Mouse (Mus musculus) forebrain, embryonic 10.5 days (tissue): ENCODE results near the gene B4galt4. TPM values are rescaled to one million over a fixed set of nuclear protein-coding genes. Genes with fewer than 3 reads are reported as not detected.
"Not testable (repeated sequence)": the region's sequence is repeated elsewhere in the genome, so short reads cannot be mapped to it uniquely, and the experiment has no call there.

Source experiments
- DNase-seq: peaks from one replicate; pipeline ENCODE4 v3.0.0-alpha.2; 2017; ENCODE audit warnings: low spot score; ENCODE audit errors: extremely low spot score
- H3K27ac ChIP-seq: fragments of 300-500 bp; sonication (generic); 2 replicates; pipeline ENCODE4 v1.5.1; 2016; ENCODE audit warnings: mild to moderate bottlenecking
- H3K27me3 ChIP-seq: fragments of 300-500 bp; sonication (generic); 2 replicates; pipeline ENCODE4 v1.6.1; 2016; ENCODE audit warnings: mild to moderate bottlenecking; ENCODE audit not compliant: poor library complexity, severe bottlenecking
- H3K36me3 ChIP-seq: fragments of 300-500 bp; sonication (generic); replicated peaks from 2 replicates; pipeline ENCODE4 v1.6.1; 2016; ENCODE audit warnings: mild to moderate bottlenecking, moderate library complexity
- H3K4me1 ChIP-seq: fragments of 300-500 bp; sonication (generic); 2 replicates; pipeline ENCODE4 v1.6.1; 2016
- H3K4me3 ChIP-seq: fragments of 300-500 bp; sonication (generic); 2 replicates; pipeline ENCODE4 v1.5.1; 2016; ENCODE audit warnings: mild to moderate bottlenecking, moderate library complexity
- H3K9me3 ChIP-seq: fragments of 300-500 bp; sonication (generic); 2 replicates; pipeline ENCODE4 v1.6.1; 2016; ENCODE audit warnings: mild to moderate bottlenecking, moderate library complexity
- WGBS: fragments of 180-500 bp; shearing (Covaris S2); methylation state at CpG from one replicate; pipeline ENCODE4 v1.1.7; 2016; 5-methylcytosine and 5-hydroxymethylcytosine counted together
- polyA plus RNA-seq: library from polyadenylated mRNA; unstranded; fragments of >200 nt; fragmentation: Nextera tagmentation; extraction: Ambion mirVana; gene quantifications from 2 replicates; pipeline ENCODE4 v1.2.1, GENCODE M21; 2016

B4galt4 gene
- polyA plus RNA-seq, 1 experiment from 2014 or later, result 27.1 TPM

- 6% methylated on average over 12 of the region's 12 CpGs for WGBS
- H3K4me3 ChIP-seq, result peak overlapping the region; percentile 76
- DNase-seq, result peak; percentile 30
- no peaks in the 10 kb centered on the region for H3K36me3 ChIP-seq
- peak overlapping the region; percentile 90 for H3K27ac ChIP-seq
- H3K4me1 ChIP-seq, result peaks cover 27% of the 10 kb centered on the region
- peaks cover 30% of the 10 kb centered on the region for H3K27me3 ChIP-seq
- no peaks in the 10 kb centered on the region for H3K9me3 ChIP-seq
These were observed 30.0 kb upstream of the B4galt4 start for GRCm38 (mm10) chr16:38712105-38712504.

- under 1% methylated on average over 73 of the region's 74 CpGs for WGBS
- H3K27ac ChIP-seq, result peak within 1 kb of the TSS; percentile 90
These were observed 29.3 kb upstream of the B4galt4 start, which contains the start of gene Arhgap31 for GRCm38 (mm10) chr16:38712581-38713403. Arhgap31 (minus strand) TSS chr16:38713274.

GRCm38 (mm10) chr16:38713404-38714258, 28.4 kb upstream of the B4galt4 start:
- no peak for DNase-seq

More at GRCm38 (mm10) chr16:38712581-38713403, 29.3 kb upstream of the B4galt4 start, which contains the start of gene Arhgap31:
- no peaks in the 10 kb centered on the region for H3K9me3 ChIP-seq
- peak; percentile 77 for DNase-seq
- H3K36me3 ChIP-seq, result no peaks in the 10 kb centered on the region
- H3K27me3 ChIP-seq, result peaks cover 30% of the 10 kb centered on the region
- H3K4me1 ChIP-seq, result peaks cover 27% of the 10 kb centered on the region
- peak within 1 kb of the TSS; percentile 76 for H3K4me3 ChIP-seq

GRCm38 (mm10) chr16:38714259-38714526, 27.9 kb upstream of the B4galt4 start:
- H3K4me3 ChIP-seq, H3K9me3 ChIP-seq, H3K36me3 ChIP-seq, DNase-seq, H3K27ac ChIP-seq: not testable (repeated sequence)
- Histone ChIP-seq H3K4me1 (peaks cover 27% of the 10 kb centered on the region), H3K27me3 (peaks cover 30% of the 10 kb centered on the region)
- WGBS, result 63% methylated on average over 11 of the region's 12 CpGs

More at GRCm38 (mm10) chr16:38713404-38714258, 28.4 kb upstream of the B4galt4 start:
- Histone ChIP-seq H3K4me1 (peaks cover 27% of the 10 kb centered on the region), H3K4me3 (peak overlapping the region; percentile 76), H3K27me3 (peaks cover 30% of the 10 kb centered on the region), H3K9me3 (no peaks in the 10 kb centered on the region), H3K27ac (peak overlapping the region; percentile 90), H3K36me3 (no peaks in the 10 kb centered on the region)
- 28% methylated on average over 17 of the region's 17 CpGs for WGBS

GRCm38 (mm10) chr16:38721377-38721776, 20.7 kb upstream of the B4galt4 start:
- WGBS, result 97% methylated on average over 8 of the region's 9 CpGs

GRCm38 (mm10) chr16:38724256-38724655, 17.8 kb upstream of the B4galt4 start:
- Histone ChIP-seq H3K4me3 (no peak overlapping the region), H3K36me3 (no peaks in the 10 kb centered on the region), H3K27me3 (no peaks in the 10 kb centered on the region), H3K27ac (0 out of 2 replicates have a peak overlapping the region, but pooled peaks have one; percentile 35), H3K9me3 (no peaks in the 10 kb centered on the region), H3K4me1 (no peaks in the 10 kb centered on the region)
- 84% methylated on average over 8 of the region's 8 CpGs for WGBS
- DNase-seq, result peak; percentile 9

More at GRCm38 (mm10) chr16:38721377-38721776, 20.7 kb upstream of the B4galt4 start:
- no peaks in the 10 kb centered on the region for H3K4me1 ChIP-seq
- DNase-seq, result no peak
- no peak overlapping the region for H3K27ac ChIP-seq
- no peaks in the 10 kb centered on the region for H3K36me3 ChIP-seq
- no peaks in the 10 kb centered on the region for H3K9me3 ChIP-seq
- H3K27me3 ChIP-seq, result no peaks in the 10 kb centered on the region
- no peak overlapping the region for H3K4me3 ChIP-seq

GRCm38 (mm10) chr16:38724974-38725373, 17.1 kb upstream of the B4galt4 start:
- Histone ChIP-seq H3K9me3 (no peaks in the 10 kb centered on the region), H3K27ac (0 out of 2 replicates have a peak overlapping the region, but pooled peaks have one; percentile 35), H3K27me3 (no peaks in the 10 kb centered on the region), H3K36me3 (no peaks in the 10 kb centered on the region), H3K4me1 (no peaks in the 10 kb centered on the region), H3K4me3 (no peak overlapping the region)
- WGBS, result 76% methylated on average over 13 of the region's 13 CpGs
- DNase-seq, result peak; percentile 13

- Histone ChIP-seq H3K27me3 (no peaks in the 10 kb centered on the region), H3K4me3 (no peak overlapping the region), H3K9me3 (no peaks in the 10 kb centered on the region), H3K36me3 (no peaks in the 10 kb centered on the region), H3K4me1 (no peaks in the 10 kb centered on the region), H3K27ac (no peak overlapping the region)
- DNase-seq, result peak; percentile 9
- 93% methylated on average over 15 of the region's 15 CpGs for WGBS
These were observed 13.4 kb upstream of the B4galt4 start for GRCm38 (mm10) chr16:38728576-38729132.

- Histone ChIP-seq H3K27me3 (no peaks in the 10 kb centered on the region), H3K4me1 (no peaks in the 10 kb centered on the region), H3K36me3 (no peaks in the 10 kb centered on the region), H3K9me3 (no peaks in the 10 kb centered on the region), H3K27ac (no peak overlapping the region), H3K4me3 (no peak overlapping the region)
- 90% methylated on average over 6 of the region's 6 CpGs for WGBS
- DNase-seq, result peak; percentile 8
These were observed 12.9 kb upstream of the B4galt4 start for GRCm38 (mm10) chr16:38729139-38729538.

GRCm38 (mm10) chr16:38729610-38730288, 12.3 kb upstream of the B4galt4 start:
- H3K27me3 ChIP-seq, result no peaks in the 10 kb centered on the region
- H3K27ac ChIP-seq, result no peak overlapping the region
- DNase-seq, result peak; percentile 12
- no peak overlapping the region for H3K4me3 ChIP-seq
- 72% methylated on average over 15 of the region's 15 CpGs for WGBS
- H3K4me1 ChIP-seq, result no peaks in the 10 kb centered on the region
- no peaks in the 10 kb centered on the region for H3K36me3 ChIP-seq
- H3K9me3 ChIP-seq, result no peaks in the 10 kb centered on the region

GRCm38 (mm10) chr16:38730921-38731320, 11.1 kb upstream of the B4galt4 start:
- Histone ChIP-seq H3K4me3 (no peak overlapping the region), H3K4me1 (no peaks in the 10 kb centered on the region), H3K27me3 (no peaks in the 10 kb centered on the region), H3K36me3 (no peaks in the 10 kb centered on the region), H3K9me3 (no peaks in the 10 kb centered on the region), H3K27ac (no peak overlapping the region)
- WGBS, result 71% methylated on average over 8 of the region's 8 CpGs
- peak; percentile 5 for DNase-seq
